Mouse (Mus musculus): ENCODE data around the gene Coq8b. TPM values are rescaled to one million over a fixed set of nuclear protein-coding genes. Genes with fewer than 3 reads are reported as not detected.

Coq8b gene
- polyA plus RNA-seq, 1 experiment from 2014 or later, result 32.3 TPM

DNA sequence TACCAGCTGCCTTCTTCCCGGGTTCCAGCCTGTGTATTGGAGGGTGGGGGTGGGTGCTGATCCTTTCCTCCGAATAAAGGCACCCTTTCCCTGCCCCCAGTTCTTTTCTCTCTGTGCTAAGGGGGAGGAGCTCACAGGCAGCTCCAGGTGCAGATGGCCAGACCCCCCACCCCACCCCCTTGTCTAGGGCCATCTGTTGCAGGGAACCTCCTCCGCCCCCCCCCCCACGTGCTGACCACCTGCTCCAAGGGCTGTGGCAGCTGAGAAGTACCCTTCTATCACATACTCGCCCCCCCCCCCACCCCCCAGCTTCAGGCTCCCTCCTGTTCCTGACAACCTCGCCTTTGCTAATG, 25.0 kb downstream of the Coq8b start:
- peaks cover 27% of the 10 kb centered on the region for H3K4me1 ChIP-seq (ENCODE audit: control insufficient read depth, low read depth, low read length)
- H3K4me2 ChIP-seq (ENCODE audit: low read depth, low read length), result peak overlapping the region; percentile 99
- peak overlapping the region; percentile 58 for H3K9ac ChIP-seq (ENCODE audit: low read depth, low read length)
- ATAC-seq (ENCODE audit: low read depth), result no peak
- peak overlapping the region; percentile 60 for H3K27ac ChIP-seq (ENCODE audit: low read length)
- WGBS (ENCODE audit: insufficient replicate concordance), result 13% methylated on average over 5 of the region's 6 CpGs
- H3K9me3 ChIP-seq (replicated peaks; ENCODE audit: control insufficient read depth, low read length), result no peaks in the 10 kb centered on the region
- peak overlapping the region; percentile 72 for H3K4me3 ChIP-seq (ENCODE audit: low read depth, low read length)
- H3K27me3 ChIP-seq (ENCODE audit: control insufficient read depth, insufficient read depth, low read depth, low read length), result peaks cover 4% of the 10 kb centered on the region; the same call in 1 of the 2 replicates
- no peaks in the 10 kb centered on the region for H3K36me3 ChIP-seq (ENCODE audit: control insufficient read depth, insufficient read depth)

DNA sequence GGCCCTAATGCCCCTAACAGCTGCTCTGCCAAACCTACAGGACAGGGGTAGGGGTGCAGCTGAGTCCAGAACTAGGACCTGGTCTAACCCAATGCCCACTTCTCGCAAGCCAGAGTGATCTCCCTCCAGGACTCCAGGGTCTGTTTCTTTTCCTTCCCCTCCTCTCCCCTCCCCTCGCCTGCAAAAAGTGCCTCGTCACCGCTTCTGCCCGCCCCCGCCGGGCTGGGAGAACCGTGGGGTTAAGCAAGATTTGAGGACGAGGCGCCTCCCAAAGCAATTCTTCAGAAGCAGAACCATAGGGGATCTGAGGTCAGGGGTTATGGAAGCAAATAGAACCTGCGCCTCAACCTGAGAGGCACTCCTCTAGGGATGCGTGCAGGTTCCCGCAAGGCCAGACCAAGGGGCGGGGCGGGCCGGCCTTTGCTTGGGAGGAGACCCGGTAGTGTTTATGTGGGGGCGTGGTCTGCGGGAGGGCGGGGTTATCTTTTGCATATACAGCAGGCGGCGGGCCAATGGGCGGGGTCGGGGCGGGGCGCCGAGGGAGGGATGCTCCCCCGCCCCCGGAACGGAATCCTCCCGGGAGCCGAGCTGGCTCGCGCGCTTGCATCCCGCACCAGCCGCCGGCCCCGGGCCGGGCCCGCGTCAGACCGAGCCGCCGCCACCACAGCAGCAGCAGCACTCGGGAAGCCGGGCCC, 25.5 kb downstream of the Coq8b start, which contains the start of gene Numbl:
Gene Numbl (plus strand): TSS at position 229 of the 695 bp plus-strand sequence.
- peak; percentile 89 for ATAC-seq (ENCODE audit: low read depth)
- H3K4me1 ChIP-seq (ENCODE audit: control insufficient read depth, low read depth, low read length), result peaks cover 27% of the 10 kb centered on the region
- peak within 1 kb of the TSS; percentile 60 for H3K27ac ChIP-seq (ENCODE audit: low read length)
- peak within 1 kb of the TSS; percentile 73 for H3K9ac ChIP-seq (ENCODE audit: low read depth, low read length)
- H3K27me3 ChIP-seq (ENCODE audit: control insufficient read depth, insufficient read depth, low read depth, low read length), result peaks cover 4% of the 10 kb centered on the region; the same call in 1 of the 2 replicates
- under 1% methylated on average over 41 of the region's 47 CpGs for WGBS (ENCODE audit: insufficient replicate concordance)
- peak within 1 kb of the TSS; percentile 99 for H3K4me2 ChIP-seq (ENCODE audit: low read depth, low read length)
- no peaks in the 10 kb centered on the region for H3K36me3 ChIP-seq (ENCODE audit: control insufficient read depth, insufficient read depth)
- no peaks in the 10 kb centered on the region for H3K9me3 ChIP-seq (replicated peaks; ENCODE audit: control insufficient read depth, low read length)
- H3K4me3 ChIP-seq (ENCODE audit: low read depth, low read length), result peak within 1 kb of the TSS; percentile 72

DNA sequence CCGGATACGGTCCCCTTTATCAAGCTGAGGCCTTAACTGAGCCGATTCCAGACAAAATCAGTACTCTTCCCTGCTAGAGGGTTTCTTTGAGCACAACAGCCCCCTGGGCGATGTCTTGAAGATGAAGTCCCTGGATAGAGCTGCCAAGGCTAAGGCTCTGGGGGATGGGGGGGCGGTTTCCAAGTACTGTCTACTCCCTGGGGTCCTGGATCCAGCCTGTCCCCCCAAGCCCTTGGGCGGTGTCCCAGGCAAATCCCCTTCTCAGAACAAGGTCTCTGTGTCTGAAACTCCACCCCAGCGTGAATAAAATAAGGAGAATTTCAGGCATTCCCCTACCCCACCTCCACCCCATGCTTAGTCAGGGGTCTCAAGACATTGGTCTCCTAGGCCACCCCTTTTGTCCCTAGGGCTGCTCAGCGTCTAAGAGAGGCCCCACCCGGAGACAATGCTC, 26.5 kb downstream of the Coq8b start:
- WGBS (ENCODE audit: insufficient replicate concordance), result 18% methylated on average over 9 of the region's 9 CpGs
- no peaks in the 10 kb centered on the region for H3K9me3 ChIP-seq (replicated peaks; ENCODE audit: control insufficient read depth, low read length)
- peak overlapping the region; percentile 73 for H3K9ac ChIP-seq (ENCODE audit: low read depth, low read length)
- H3K4me2 ChIP-seq (ENCODE audit: low read depth, low read length), result peak overlapping the region; percentile 99
- H3K27ac ChIP-seq (ENCODE audit: low read length), result no peak overlapping the region
- H3K27me3 ChIP-seq (ENCODE audit: control insufficient read depth, insufficient read depth, low read depth, low read length), result peaks cover 4% of the 10 kb centered on the region; the same call in 1 of the 2 replicates
- ATAC-seq (ENCODE audit: low read depth), result no peak
- no peaks in the 10 kb centered on the region for H3K36me3 ChIP-seq (ENCODE audit: control insufficient read depth, insufficient read depth)
- H3K4me1 ChIP-seq (ENCODE audit: control insufficient read depth, low read depth, low read length), result peaks cover 27% of the 10 kb centered on the region
- H3K4me3 ChIP-seq (ENCODE audit: low read depth, low read length), result peak overlapping the region; percentile 72

DNA sequence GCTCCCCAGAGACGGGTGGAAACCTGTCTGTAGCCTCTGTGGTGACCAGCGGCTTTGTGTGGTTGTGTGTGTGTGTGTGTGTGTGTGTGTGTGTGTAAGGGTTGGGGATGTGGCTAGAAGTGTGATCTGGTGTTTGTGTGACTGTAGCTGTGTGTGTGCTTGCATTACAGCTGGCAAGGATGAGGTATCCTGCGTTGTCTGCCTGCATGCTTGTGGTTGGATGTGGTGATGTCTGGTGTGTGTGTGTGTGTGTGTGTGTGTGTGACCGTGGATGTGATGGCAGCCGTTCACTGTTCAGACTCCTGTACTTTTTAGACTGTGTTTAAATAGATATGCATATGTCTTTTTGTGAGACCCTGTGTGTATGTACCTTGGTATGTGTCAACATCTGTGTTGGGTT, 26.9 kb downstream of the Coq8b start:
- no peaks in the 10 kb centered on the region for H3K36me3 ChIP-seq (ENCODE audit: control insufficient read depth, insufficient read depth)
- H3K4me2 ChIP-seq (ENCODE audit: low read depth, low read length), result no peak overlapping the region; the same call in 1 of the 2 replicates
- peaks cover 25% of the 10 kb centered on the region for H3K4me1 ChIP-seq (ENCODE audit: control insufficient read depth, low read depth, low read length)
- no peak overlapping the region for H3K27ac ChIP-seq (ENCODE audit: low read length)
- H3K27me3 ChIP-seq (ENCODE audit: control insufficient read depth, insufficient read depth, low read depth, low read length), result peaks cover 4% of the 10 kb centered on the region; the same call in 1 of the 2 replicates
- peak overlapping the region; percentile 72; the same call in 1 of the 2 replicates for H3K4me3 ChIP-seq (ENCODE audit: low read depth, low read length)
- H3K9ac ChIP-seq (ENCODE audit: low read depth, low read length), result no peak overlapping the region
- no peak for ATAC-seq (ENCODE audit: low read depth)
- 42% methylated on average over 5 of the region's 5 CpGs for WGBS (ENCODE audit: insufficient replicate concordance)
- no peaks in the 10 kb centered on the region for H3K9me3 ChIP-seq (replicated peaks; ENCODE audit: control insufficient read depth, low read length)

DNA sequence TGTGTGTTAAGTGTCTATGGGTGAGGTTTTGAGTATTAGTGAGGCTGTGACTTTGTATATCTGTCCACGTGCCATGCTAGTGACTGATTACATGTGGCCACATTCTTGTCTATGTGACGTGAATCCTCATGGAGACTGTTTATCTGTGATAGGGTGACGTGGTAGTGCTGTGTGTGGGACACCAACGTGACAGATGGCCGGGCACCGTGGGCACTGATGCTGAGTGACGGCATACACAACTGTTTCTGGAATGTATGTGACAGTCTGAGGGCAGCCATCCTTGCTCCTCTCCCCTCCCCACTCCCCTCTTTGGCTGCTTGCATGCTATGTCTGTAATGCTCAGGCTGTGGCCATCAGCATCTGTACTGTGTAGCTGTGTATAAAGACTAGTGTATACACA, 28.0 kb downstream of the Coq8b start:
- peaks cover 4% of the 10 kb centered on the region; the same call in 1 of the 2 replicates for H3K27me3 ChIP-seq (ENCODE audit: control insufficient read depth, insufficient read depth, low read depth, low read length)
- 39% methylated on average over 7 of the region's 7 CpGs for WGBS (ENCODE audit: insufficient replicate concordance)
- no peak overlapping the region for H3K27ac ChIP-seq (ENCODE audit: low read length)
- no peaks in the 10 kb centered on the region for H3K9me3 ChIP-seq (replicated peaks; ENCODE audit: control insufficient read depth, low read length)
- H3K4me1 ChIP-seq (ENCODE audit: control insufficient read depth, low read depth, low read length), result peaks cover 20% of the 10 kb centered on the region
- H3K9ac ChIP-seq (ENCODE audit: low read depth, low read length), result no peak overlapping the region
- no peak overlapping the region for H3K4me3 ChIP-seq (ENCODE audit: low read depth, low read length)
- H3K4me2 ChIP-seq (ENCODE audit: low read depth, low read length), result no peak overlapping the region
- ATAC-seq (ENCODE audit: low read depth), result no peak
- H3K36me3 ChIP-seq (ENCODE audit: control insufficient read depth, insufficient read depth), result no peaks in the 10 kb centered on the region

DNA sequence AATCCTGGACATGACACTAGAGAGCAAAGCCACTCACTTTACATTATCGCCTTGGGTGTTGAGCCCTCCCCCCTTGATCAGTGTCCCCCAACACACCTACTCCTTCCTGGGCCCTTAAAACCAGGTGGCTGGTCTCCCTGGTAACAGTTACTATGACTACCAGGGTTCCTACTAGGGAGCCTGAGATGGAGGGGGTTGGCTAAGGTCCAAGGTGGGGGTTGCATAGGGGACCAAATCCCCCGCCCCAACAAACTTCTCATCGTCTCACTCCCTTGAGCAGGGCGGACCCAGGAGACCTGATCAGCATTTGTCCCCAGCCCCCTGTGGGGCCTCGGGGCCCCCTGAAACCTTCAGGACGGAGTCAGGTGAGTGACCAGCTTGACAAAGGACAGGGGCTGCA, 29.1 kb downstream of the Coq8b start:
- no peak for ATAC-seq (ENCODE audit: low read depth)
- H3K4me2 ChIP-seq (ENCODE audit: low read depth, low read length), result no peak overlapping the region
- H3K9me3 ChIP-seq (replicated peaks; ENCODE audit: control insufficient read depth, low read length), result no peaks in the 10 kb centered on the region
- no peaks in the 10 kb centered on the region for H3K36me3 ChIP-seq (ENCODE audit: control insufficient read depth, insufficient read depth)
- H3K27me3 ChIP-seq (ENCODE audit: control insufficient read depth, insufficient read depth, low read depth, low read length), result peaks cover 4% of the 10 kb centered on the region; the same call in 1 of the 2 replicates
- H3K4me1 ChIP-seq (ENCODE audit: control insufficient read depth, low read depth, low read length), result peaks cover 20% of the 10 kb centered on the region
- no peak overlapping the region for H3K4me3 ChIP-seq (ENCODE audit: low read depth, low read length)
- H3K9ac ChIP-seq (ENCODE audit: low read depth, low read length), result no peak overlapping the region
- 60% methylated on average over 6 of the region's 6 CpGs for WGBS (ENCODE audit: insufficient replicate concordance)
- H3K27ac ChIP-seq (ENCODE audit: low read length), result no peak overlapping the region

DNA sequence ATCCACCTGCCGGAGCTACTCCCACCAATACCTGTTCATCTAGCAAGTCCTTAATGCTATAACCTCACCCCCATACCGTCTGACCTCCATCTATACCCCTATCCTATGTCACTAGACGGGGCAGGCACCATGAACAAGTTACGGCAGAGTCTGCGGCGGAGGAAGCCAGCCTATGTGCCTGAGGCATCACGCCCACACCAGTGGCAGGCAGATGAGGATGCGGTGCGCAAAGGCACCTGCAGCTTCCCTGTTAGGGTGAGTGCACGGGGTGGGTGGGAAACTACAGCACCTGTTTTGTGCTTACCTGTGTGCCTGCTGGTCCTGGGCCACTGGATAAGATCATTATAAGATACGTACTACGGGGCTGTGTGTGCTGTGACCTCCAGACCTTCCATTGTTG, 31.9 kb downstream of the Coq8b start:
- ATAC-seq (ENCODE audit: low read depth), result no peak
- peaks cover 2% of the 10 kb centered on the region; the same call in 1 of the 2 replicates for H3K27me3 ChIP-seq (ENCODE audit: control insufficient read depth, insufficient read depth, low read depth, low read length)
- H3K4me3 ChIP-seq (ENCODE audit: low read depth, low read length), result no peak overlapping the region
- H3K4me2 ChIP-seq (ENCODE audit: low read depth, low read length), result no peak overlapping the region
- no peaks in the 10 kb centered on the region for H3K4me1 ChIP-seq (ENCODE audit: control insufficient read depth, low read depth, low read length)
- H3K36me3 ChIP-seq (ENCODE audit: control insufficient read depth, insufficient read depth), result no peaks in the 10 kb centered on the region
- H3K9ac ChIP-seq (ENCODE audit: low read depth, low read length), result no peak overlapping the region
- H3K9me3 ChIP-seq (replicated peaks; ENCODE audit: control insufficient read depth, low read length), result 0 out of 2 replicates have a peak, but pooled peaks cover 1% of the 10 kb centered on the region
- WGBS (ENCODE audit: insufficient replicate concordance), result 73% methylated on average over 12 of the region's 12 CpGs
- H3K27ac ChIP-seq (ENCODE audit: low read length), result no peak overlapping the region

DNA sequence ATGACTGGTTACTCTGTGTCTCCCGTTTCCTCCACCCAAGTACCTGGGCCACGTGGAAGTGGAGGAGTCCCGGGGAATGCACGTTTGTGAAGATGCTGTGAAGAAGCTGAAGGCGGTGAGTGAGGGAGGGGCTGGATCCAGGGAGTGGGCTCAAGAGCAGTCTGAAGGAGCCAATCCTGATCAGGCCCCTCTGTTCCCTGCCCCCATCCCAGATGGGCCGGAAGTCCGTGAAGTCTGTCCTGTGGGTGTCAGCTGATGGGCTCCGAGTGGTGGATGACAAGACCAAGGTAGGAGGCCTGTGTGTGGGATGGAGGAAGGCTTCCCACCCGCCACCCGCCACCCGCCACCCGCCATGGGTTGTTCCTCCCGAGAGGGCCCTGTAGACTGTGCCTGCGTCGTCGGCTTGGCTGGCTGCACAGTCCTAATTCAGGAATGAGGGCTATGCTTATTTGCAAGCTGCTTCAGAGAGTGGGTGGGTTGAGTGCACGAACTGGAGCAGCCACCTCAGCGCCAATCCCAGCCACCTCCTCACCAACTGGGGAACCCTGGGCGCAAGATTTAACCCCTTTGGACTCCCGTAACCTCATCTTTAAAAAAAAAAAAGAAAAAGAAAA, 33.8 kb downstream of the Coq8b start:
- H3K36me3 ChIP-seq (ENCODE audit: control insufficient read depth, insufficient read depth), result no peaks in the 10 kb centered on the region
- ATAC-seq (ENCODE audit: low read depth), result no peak
- WGBS (ENCODE audit: insufficient replicate concordance), result 69% methylated on average over 20 of the region's 20 CpGs
- H3K27ac ChIP-seq (ENCODE audit: low read length), result no peak overlapping the region
- H3K27me3 ChIP-seq (ENCODE audit: control insufficient read depth, insufficient read depth, low read depth, low read length), result no peaks in the 10 kb centered on the region
- H3K4me3 ChIP-seq (ENCODE audit: low read depth, low read length), result no peak overlapping the region
- H3K4me2 ChIP-seq (ENCODE audit: low read depth, low read length), result no peak overlapping the region
- H3K9ac ChIP-seq (ENCODE audit: low read depth, low read length), result no peak overlapping the region
- H3K9me3 ChIP-seq (replicated peaks; ENCODE audit: control insufficient read depth, low read length), result 0 out of 2 replicates have a peak, but pooled peaks cover 2% of the 10 kb centered on the region
- H3K4me1 ChIP-seq (ENCODE audit: control insufficient read depth, low read depth, low read length), result no peaks in the 10 kb centered on the region

DNA sequence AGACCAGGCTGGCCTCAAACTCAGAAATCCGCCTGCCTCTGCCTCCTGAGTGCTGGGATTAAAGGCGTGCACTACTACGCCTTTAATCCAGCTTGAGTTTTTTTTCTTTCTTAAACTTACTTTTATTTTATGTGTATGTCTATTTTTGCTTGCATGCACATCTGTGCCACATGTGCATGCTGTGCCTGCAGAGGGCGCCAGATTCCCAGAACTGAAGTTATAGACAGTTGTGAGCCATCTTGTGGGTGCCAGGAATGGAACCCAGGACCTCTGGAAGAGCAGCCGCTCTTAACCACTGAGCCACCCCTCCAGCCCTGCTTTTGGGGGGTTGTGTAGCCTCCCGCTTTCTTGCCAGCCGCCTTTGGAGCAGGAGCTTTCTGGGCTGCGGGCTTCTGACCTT, 38.6 kb downstream of the Coq8b start:
- no peaks in the 10 kb centered on the region for H3K36me3 ChIP-seq (ENCODE audit: control insufficient read depth, insufficient read depth)
- no peak overlapping the region for H3K9ac ChIP-seq (ENCODE audit: low read depth, low read length)
- H3K4me2 ChIP-seq (ENCODE audit: low read depth, low read length), result no peak overlapping the region
- no peak overlapping the region for H3K4me3 ChIP-seq (ENCODE audit: low read depth, low read length)
- 77% methylated on average over 8 of the region's 8 CpGs for WGBS (ENCODE audit: insufficient replicate concordance)
- no peaks in the 10 kb centered on the region for H3K4me1 ChIP-seq (ENCODE audit: control insufficient read depth, low read depth, low read length)
- no peak overlapping the region for H3K27ac ChIP-seq (ENCODE audit: low read length)
- 0 out of 2 replicates have a peak, but pooled peaks cover 2% of the 10 kb centered on the region for H3K9me3 ChIP-seq (replicated peaks; ENCODE audit: control insufficient read depth, low read length)
- H3K27me3 ChIP-seq (ENCODE audit: control insufficient read depth, insufficient read depth, low read depth, low read length), result no peaks in the 10 kb centered on the region
- no peak for ATAC-seq (ENCODE audit: low read depth)

Measured in liver, embryonic 16.5 days (tissue).